Mouse (Mus musculus) CH12.LX (cell line): ENCODE data around the gene Cacna2d2.

Source experiments
- BHLHE40 ChIP-seq: IDR thresholded peaks from 2 replicates; pipeline ENCODE4 v1.6.1; 2011; ENCODE audit warnings: mild to moderate bottlenecking, low read depth, low read length, improper control_type of control experiment
- CHD2 ChIP-seq: IDR thresholded peaks from 2 replicates; pipeline ENCODE4 v1.6.1; 2011; ENCODE audit warnings: low read length, improper control_type of control experiment
- CTCF ChIP-seq, 2 experiments: IDR thresholded peaks in 1 of 2; conservative IDR thresholded peaks in 1 of 2; 2 replicates each; pipeline ENCODE4 v1.5.1; 2011 to 2012; ENCODE audit warnings: low read depth in 2 of 2, low read length in 2 of 2, improper control_type of control experiment in 1 of 2, inconsistent platforms in 1 of 2, mild to moderate bottlenecking in 1 of 2, moderate library complexity in 1 of 2
- ELF1 ChIP-seq: IDR thresholded peaks from 2 replicates; pipeline ENCODE4 v1.6.1; 2014; ENCODE audit warnings: low read depth, mild to moderate bottlenecking, inconsistent platforms, low read length, improper control_type of control experiment
- EP300 ChIP-seq: IDR thresholded peaks from 2 replicates; pipeline ENCODE4 v1.6.1; 2011; ENCODE audit warnings: low read length, improper control_type of control experiment
- MEF2A ChIP-seq: IDR thresholded peaks from 2 replicates; pipeline ENCODE4 v1.6.1; 2014; ENCODE audit warnings: low read depth, mild to moderate bottlenecking, inconsistent platforms, low read length, improper control_type of control experiment, borderline replicate concordance
- POLR2A ChIP-seq: IDR thresholded peaks from 2 replicates; pipeline ENCODE4 v1.6.1; 2011; ENCODE audit warnings: low read depth, mild to moderate bottlenecking, improper control_type of control experiment, low read length

DNA sequence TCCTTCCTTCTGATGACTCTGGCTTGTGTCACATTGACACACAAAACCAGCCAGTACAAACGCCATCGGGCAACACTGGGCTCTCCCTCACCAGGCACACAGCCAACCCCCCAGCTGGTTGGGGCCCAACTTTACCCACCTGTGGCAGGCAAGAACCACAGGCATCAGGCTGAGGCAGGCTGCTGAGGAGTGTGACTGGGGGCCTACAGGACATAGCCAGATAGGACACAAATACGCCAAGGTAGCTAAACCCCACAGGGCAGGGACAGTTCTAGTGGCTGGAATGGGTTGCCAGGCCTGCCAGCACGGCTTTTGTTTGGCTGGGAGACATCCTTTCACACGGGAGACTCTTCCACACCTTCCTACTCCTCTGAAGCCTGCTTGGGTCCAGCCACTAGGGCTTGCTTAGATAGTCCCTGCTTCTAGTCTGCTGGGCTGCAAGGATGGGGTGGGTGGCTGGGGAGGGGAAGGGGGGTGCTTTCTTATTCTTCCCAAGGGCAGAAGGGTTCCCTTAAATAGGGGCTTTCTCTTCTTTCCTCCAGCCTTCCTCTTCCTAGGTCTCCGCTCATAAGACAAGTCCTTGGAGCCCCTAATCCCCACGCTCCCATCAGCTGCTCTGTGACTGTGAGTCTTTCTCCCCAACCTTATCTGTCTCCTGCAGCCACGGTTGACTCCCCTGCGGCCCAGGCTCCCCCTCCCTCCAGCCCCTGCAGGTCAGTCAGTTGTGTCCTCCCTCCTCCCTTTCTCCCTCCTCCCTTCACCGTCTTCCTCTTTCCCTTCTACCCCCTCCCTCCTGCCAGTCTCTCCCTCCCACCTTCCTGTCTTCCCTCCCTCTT lies 29.9 kb upstream of the Cacna2d2 start:
- TF ChIP-seq BHLHE40 (no peak), CHD2 (no peak), POLR2A (no peak), CTCF (conservative IDR thresholded peaks at IDR 0.05 in 1 of 2, IDR thresholded peaks at IDR 0.05 in 1 of 2; ENCODE audit: low read depth in 2 of 2, low read length in 2 of 2) (no peak), ELF1 (no peak), MEF2A (no peak), EP300 (no peak)
